Mouse (Mus musculus) C2C12 (cell line): ENCODE data around the gene Asb7. TPM values are rescaled to one million over a fixed set of nuclear protein-coding genes. Genes with fewer than 3 reads are reported as not detected.

Experiments used
- H3K27me3 ChIP-seq: one replicate; pipeline ENCODE4 v1.6.1; 2011; ENCODE audit not compliant: control insufficient read depth, insufficient read depth, insufficient read length
- H3K36me3 ChIP-seq: one replicate; pipeline ENCODE4 v1.6.1; 2011; ENCODE audit not compliant: control insufficient read depth, insufficient read depth
- H3K4me3 ChIP-seq: one replicate; pipeline ENCODE4 v1.5.1; 2011; ENCODE audit warnings: mild to moderate bottlenecking, control low read depth; ENCODE audit not compliant: poor library complexity, insufficient read depth, severe bottlenecking
- H3K79me2 ChIP-seq: one replicate; pipeline ENCODE4 v1.6.1; 2011; ENCODE audit not compliant: control insufficient read depth, insufficient read depth
- H3K79me3 ChIP-seq: one replicate; pipeline ENCODE4 v1.6.1; 2011; ENCODE audit warnings: low read depth, control low read depth
- H3ac ChIP-seq: one replicate; pipeline ENCODE3; 2011; ENCODE audit warnings: low read depth; ENCODE audit not compliant: control insufficient read depth, insufficient read length
- CEBPB ChIP-seq: IDR thresholded peaks from one replicate; pipeline ENCODE4 v1.6.1; 2011; ENCODE audit warnings: low read depth, mild to moderate bottlenecking, control low read depth, moderate library complexity
- CTCF ChIP-seq: IDR thresholded peaks from one replicate; pipeline ENCODE4 v1.5.1; 2011; ENCODE audit not compliant: control insufficient read depth, insufficient read depth, insufficient read length
- FOSL1 ChIP-seq: IDR thresholded peaks from one replicate; pipeline ENCODE4 v1.8.0; 2011; ENCODE audit warnings: mild to moderate bottlenecking, low read length; ENCODE audit not compliant: poor library complexity, insufficient read depth, severe bottlenecking
- MAX ChIP-seq: IDR thresholded peaks from one replicate; pipeline ENCODE4 v1.6.1; 2011; ENCODE audit warnings: mild to moderate bottlenecking, control low read depth
- MYOD1 ChIP-seq: IDR thresholded peaks from one replicate; pipeline ENCODE4 v1.6.1; 2011; ENCODE audit warnings: low read depth; ENCODE audit not compliant: control insufficient read depth, insufficient read length
- MYOG ChIP-seq: IDR thresholded peaks from one replicate; pipeline ENCODE4 v1.6.1; 2011; ENCODE audit not compliant: control insufficient read depth, insufficient read length; ENCODE audit errors: extremely low read depth
- USF1 ChIP-seq: IDR thresholded peaks from one replicate; pipeline ENCODE4 v1.6.1; 2011; ENCODE audit warnings: low read depth, mild to moderate bottlenecking, control low read depth, moderate library complexity
- polyA plus RNA-seq: library from polyadenylated mRNA; unstranded; fragments of >200 nt; fragmentation: generic; extraction: Trizol; gene quantifications from one replicate; pipeline ENCODE4 v1.2.1, GENCODE M21; 2012; ENCODE audit warnings: missing spikeins

Asb7 gene
- polyA plus RNA-seq, 1 experiment = 3.9 TPM

GRCm38 (mm10) chr7:66653596-66653995 is 35.8 kb downstream of the Asb7 start:
- peaks cover 10% of the 10 kb centered on the region for H3K36me3 ChIP-seq
- no peaks in the 10 kb centered on the region for H3K79me3 ChIP-seq
- no peaks in the 10 kb centered on the region for H3K79me2 ChIP-seq
- TF ChIP-seq FOSL1 = no peak
- H3ac ChIP-seq = no peak overlapping the region
- no peaks in the 10 kb centered on the region for H3K27me3 ChIP-seq
- no peak overlapping the region for H3K4me3 ChIP-seq

- H3K36me3 ChIP-seq = peaks cover 6% of the 10 kb centered on the region
- no peaks in the 10 kb centered on the region for H3K27me3 ChIP-seq
- H3K4me3 ChIP-seq = no peak overlapping the region
- H3K79me2 ChIP-seq = no peaks in the 10 kb centered on the region
- no peaks in the 10 kb centered on the region for H3K79me3 ChIP-seq
- no peak for TF ChIP-seq FOSL1
- no peak for TF ChIP-seq MYOD1
- no peak for TF ChIP-seq USF1
- no peak for TF ChIP-seq CTCF
- no peak for TF ChIP-seq CEBPB
- no peak for TF ChIP-seq MYOG
- no peak for TF ChIP-seq MAX
- H3ac ChIP-seq = no peak overlapping the region
Measured at GRCm38 (mm10) chr7:66652216-66652615, 37.2 kb downstream of the Asb7 start.

- no peaks in the 10 kb centered on the region for H3K79me3 ChIP-seq
- H3K36me3 ChIP-seq = peaks cover 6% of the 10 kb centered on the region
- H3K27me3 ChIP-seq = no peaks in the 10 kb centered on the region
- H3K4me3 ChIP-seq = no peak overlapping the region
- H3ac ChIP-seq = no peak overlapping the region
- no peaks in the 10 kb centered on the region for H3K79me2 ChIP-seq
- no peak for TF ChIP-seq MYOD1
- no peak for TF ChIP-seq USF1
- TF ChIP-seq FOSL1 = no peak
- no peak for TF ChIP-seq MAX
- TF ChIP-seq CEBPB = no peak
- no peak for TF ChIP-seq MYOG
- TF ChIP-seq CTCF = no peak
Measured at GRCm38 (mm10) chr7:66650883-66651282, 38.5 kb downstream of the Asb7 start.

GRCm38 (mm10) chr7:66649181-66649580 is 40.2 kb downstream of the Asb7 start:
- Histone ChIP-seq H3K79me2 (no peaks in the 10 kb centered on the region), H3K36me3 (peaks cover under 1% of the 10 kb centered on the region), H3K4me3 (no peak overlapping the region), H3ac (no peak overlapping the region), H3K27me3 (no peaks in the 10 kb centered on the region), H3K79me3 (no peaks in the 10 kb centered on the region)
- TF ChIP-seq USF1 = no peak
- TF ChIP-seq CTCF = no peak
- no peak for TF ChIP-seq CEBPB
- TF ChIP-seq MAX = no peak
- TF ChIP-seq MYOD1 = no peak
- TF ChIP-seq MYOG = no peak
- no peak for TF ChIP-seq FOSL1

- Histone ChIP-seq H3K4me3 (no peak overlapping the region), H3K27me3 (no peaks in the 10 kb centered on the region), H3K79me2 (no peaks in the 10 kb centered on the region), H3K36me3 (no peaks in the 10 kb centered on the region), H3K79me3 (no peaks in the 10 kb centered on the region), H3ac (no peak overlapping the region)
- TF ChIP-seq MAX = no peak
- TF ChIP-seq FOSL1 = no peak
- TF ChIP-seq CTCF = no peak
- TF ChIP-seq MYOD1 = no peak
- TF ChIP-seq USF1 = no peak
- no peak for TF ChIP-seq MYOG
- TF ChIP-seq CEBPB = no peak
Measured at GRCm38 (mm10) chr7:66645736-66646135, 43.7 kb downstream of the Asb7 start.

- H3K27me3 ChIP-seq = no peaks in the 10 kb centered on the region
- no peaks in the 10 kb centered on the region for H3K36me3 ChIP-seq
- TF ChIP-seq CTCF (no peak), FOSL1 (no peak), MYOG (no peak), MAX (no peak), CEBPB (no peak), USF1 (no peak), MYOD1 (no peak)
- no peak overlapping the region for H3K4me3 ChIP-seq
- H3ac ChIP-seq = no peak overlapping the region
- no peaks in the 10 kb centered on the region for H3K79me3 ChIP-seq
- H3K79me2 ChIP-seq = no peaks in the 10 kb centered on the region
Measured at GRCm38 (mm10) chr7:66633351-66633750, 56.0 kb downstream of the Asb7 start.
